Mouse (Mus musculus): ENCODE measurements at regions not wholly inside any gene's neighbourhood (a gene's known extent, or its start where the extent isn't known, plus 50 kb on each side); places are given as distances from the start of the nearest gene placed in this dataset.
A peak's percentile ranks its signal among the peaks of the same experiment; 100 is the strongest.

- TF ChIP-seq POLR2A (IDR thresholded peaks at IDR 0.05; ENCODE audit: borderline replicate concordance, extremely low read depth, insufficient read depth, insufficient read length, poor library complexity, severe bottlenecking) (no peak), CTCF (IDR thresholded peaks at IDR 0.05; ENCODE audit: borderline replicate concordance, extremely low read depth, insufficient read depth, insufficient read length) (no peak)
- DNase-seq (ENCODE audit: low read depth): peak; percentile 59
Measured at GRCm38 (mm10) chr8:29274668-29275067, 1827.2 kb downstream of the Poteg start.

GRCm38 (mm10) chr8:29278711-29279110 is 1831.2 kb downstream of the Poteg start:
- DNase-seq (ENCODE audit: low read depth): no peak
- TF ChIP-seq CTCF (IDR thresholded peaks at IDR 0.05; ENCODE audit: borderline replicate concordance, extremely low read depth, insufficient read depth, insufficient read length) (no peak), POLR2A (IDR thresholded peaks at IDR 0.05; ENCODE audit: borderline replicate concordance, extremely low read depth, insufficient read depth, insufficient read length, poor library complexity, severe bottlenecking) (no peak)

DNA sequence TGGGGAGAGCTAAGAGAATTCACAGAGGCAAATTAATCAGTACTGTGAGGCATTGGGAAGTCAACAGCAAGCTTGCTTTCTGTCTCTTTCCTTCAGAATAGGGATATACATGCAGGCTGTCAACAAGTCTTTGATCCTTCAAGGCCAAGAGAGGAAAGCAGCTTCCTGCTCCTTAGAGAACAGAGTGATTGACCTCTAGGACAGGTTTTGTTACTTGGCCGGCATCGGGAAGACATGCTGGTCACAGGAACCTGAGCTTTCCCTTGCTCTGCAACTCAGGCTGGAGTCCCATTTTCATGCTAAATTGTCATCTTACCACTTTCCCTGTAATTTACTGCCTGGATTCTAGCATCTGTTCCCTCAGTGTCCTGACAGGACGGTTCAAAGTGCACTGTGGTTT is 1831.8 kb downstream of the Poteg start:
- TF ChIP-seq CTCF (IDR thresholded peaks at IDR 0.05; ENCODE audit: borderline replicate concordance, extremely low read depth, insufficient read depth, insufficient read length) (no peak), POLR2A (IDR thresholded peaks at IDR 0.05; ENCODE audit: borderline replicate concordance, extremely low read depth, insufficient read depth, insufficient read length, poor library complexity, severe bottlenecking) (no peak)

DNA sequence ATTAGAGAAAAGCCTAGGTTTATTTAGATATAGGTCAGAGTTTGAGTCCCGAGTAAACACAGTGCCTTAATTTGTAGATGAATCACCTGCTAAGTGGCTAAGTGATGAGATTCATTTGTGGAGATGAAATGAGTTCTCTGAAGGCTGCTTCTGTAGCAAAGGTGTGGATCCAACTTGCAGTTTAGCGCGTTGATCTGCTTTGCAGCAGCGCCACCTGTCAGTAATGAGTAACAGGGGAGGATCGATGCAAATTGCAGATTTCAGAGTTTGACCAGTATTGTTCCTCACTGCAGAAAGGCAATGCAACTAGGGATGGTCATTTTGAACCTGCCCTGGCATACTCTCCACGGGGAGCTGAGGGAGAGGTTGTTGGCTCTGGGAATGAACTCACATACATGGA is 1842.9 kb downstream of the Poteg start:
- peak; percentile 84 for DNase-seq (ENCODE audit: low read depth)
- TF ChIP-seq POLR2A (IDR thresholded peaks at IDR 0.05; ENCODE audit: borderline replicate concordance, extremely low read depth, insufficient read depth, insufficient read length, poor library complexity, severe bottlenecking): no peak
- TF ChIP-seq CTCF (IDR thresholded peaks at IDR 0.05; ENCODE audit: borderline replicate concordance, extremely low read depth, insufficient read depth, insufficient read length): peak; percentile 71; the same call in 1 of the 2 replicates

More for the DNA sequence above, 1831.8 kb downstream of the Poteg start:
- DNase-seq (ENCODE audit: low read depth): no peak
